Mouse (Mus musculus) intestine, embryonic 16.5 days (tissue): ENCODE results near the gene Map3k20. TPM values are rescaled to one million over a fixed set of nuclear protein-coding genes. Genes with fewer than 3 reads are reported as not detected.
A peak's percentile ranks its signal among the peaks of the same experiment; 100 is the strongest.

Experiments
- ATAC-seq: fragments of 200-750 bp; cut with Nextera tagmentation; 2 replicates; pipeline ENCODE4 v1.8.0; 2017; ENCODE audit warnings: moderate TSS enrichment, moderate library complexity
- H3K27ac ChIP-seq: fragments of 300-500 bp; sonication (generic); 2 replicates; pipeline ENCODE4 v1.5.1; 2014; ENCODE audit warnings: mild to moderate bottlenecking, low read length
- H3K27me3 ChIP-seq: fragments of 300-500 bp; sonication (generic); replicated peaks from 2 replicates; pipeline ENCODE4 v1.6.1; 2014; ENCODE audit warnings: low read length, control low read depth, mixed read lengths; ENCODE audit not compliant: control insufficient read depth, insufficient read depth
- H3K36me3 ChIP-seq: fragments of 300-500 bp; sonication (generic); 2 replicates; pipeline ENCODE4 v1.6.1; 2014; ENCODE audit warnings: low read length, control low read depth; ENCODE audit not compliant: control insufficient read depth, insufficient read depth
- H3K4me1 ChIP-seq: fragments of 300-500 bp; sonication (generic); 2 replicates; pipeline ENCODE4 v1.6.1; 2014; ENCODE audit warnings: low read length, control low read depth, mixed read lengths; ENCODE audit not compliant: control insufficient read depth, insufficient read depth
- H3K4me2 ChIP-seq: fragments of 300-500 bp; sonication (generic); 2 replicates; pipeline ENCODE4 v1.6.1; 2014; ENCODE audit warnings: low read depth, low read length, control low read depth
- H3K4me3 ChIP-seq: fragments of 300-500 bp; sonication (generic); 2 replicates; pipeline ENCODE4 v1.5.1; 2014; ENCODE audit warnings: mild to moderate bottlenecking, low read length
- H3K9ac ChIP-seq: fragments of 300-500 bp; sonication (generic); 2 replicates; pipeline ENCODE4 v1.6.1; 2014; ENCODE audit warnings: low read depth, low read length
- H3K9me3 ChIP-seq: fragments of 300-500 bp; sonication (generic); 2 replicates; pipeline ENCODE4 v1.6.1; 2016; ENCODE audit warnings: low read length, control low read depth; ENCODE audit not compliant: control insufficient read depth
- WGBS: fragments of 180-500 bp; shearing (Covaris S2); extraction: QIAGEN DNeasy Blood & Tissue Kit; methylation state at CpG from one replicate; pipeline ENCODE4 v1.1.7; 2014; 5-methylcytosine and 5-hydroxymethylcytosine counted together
- polyA plus RNA-seq: library from polyadenylated mRNA; unstranded; fragments of >200 nt; fragmentation: Nextera tagmentation; extraction: Ambion mirVana; gene quantifications from 2 replicates; pipeline ENCODE4 v1.2.1, GENCODE M21; 2015

Gene Map3k20
- polyA plus RNA-seq, 1 experiment from 2014 or later = 13.8 TPM

DNA sequence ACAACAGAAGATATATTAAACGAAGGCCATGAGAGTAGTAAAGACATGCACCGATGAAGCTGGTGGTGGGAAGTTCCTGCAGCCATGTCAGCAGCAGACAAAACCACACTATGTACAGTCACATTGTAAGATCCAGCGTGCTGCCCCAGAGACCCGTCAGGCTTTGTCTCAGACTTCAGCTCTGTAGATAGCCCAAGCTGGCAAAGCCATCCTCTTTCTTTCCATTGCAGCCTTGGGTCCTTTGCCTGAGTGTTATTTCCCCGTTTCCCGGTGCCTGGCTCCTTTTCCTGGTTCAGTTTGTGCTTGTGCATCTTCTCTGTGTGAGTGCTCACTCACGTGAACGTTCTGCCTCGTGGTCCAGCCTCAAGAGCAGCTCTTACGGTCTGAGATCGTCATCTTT, 39.1 kb upstream of the Map3k20 start:
- Histone ChIP-seq H3K9ac (no peak overlapping the region), H3K9me3 (no peaks in the 10 kb centered on the region), H3K27me3 (no peaks in the 10 kb centered on the region), H3K4me3 (no peak overlapping the region), H3K36me3 (no peaks in the 10 kb centered on the region), H3K4me1 (peaks cover 11% of the 10 kb centered on the region), H3K27ac (no peak overlapping the region), H3K4me2 (no peak overlapping the region)
- whole genome bisulfite sequencing = 89% methylated on average over 11 of the region's 11 CpGs
- ATAC-seq = no peak

DNA sequence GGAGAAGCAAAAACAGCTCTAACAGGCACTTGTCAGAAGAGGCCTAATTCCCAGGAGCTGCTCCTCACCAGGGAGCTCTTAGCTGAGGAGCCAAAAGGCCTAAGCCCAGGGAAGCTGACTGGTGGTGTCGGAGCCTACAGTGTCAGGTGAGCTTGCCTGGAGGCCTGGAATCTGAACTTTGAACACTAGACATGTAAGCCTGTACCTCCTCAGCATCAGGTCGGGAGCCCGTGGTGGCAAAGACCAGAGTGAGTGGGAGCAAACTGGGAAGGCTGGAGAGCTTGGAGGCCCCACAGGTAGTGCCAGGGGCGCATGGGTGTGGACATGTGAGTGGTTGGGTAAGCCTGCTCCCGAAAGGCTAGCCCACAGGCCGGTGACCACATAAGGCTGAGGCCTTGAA, 37.6 kb upstream of the Map3k20 start:
- H3K4me1 ChIP-seq = peaks cover 11% of the 10 kb centered on the region
- peak; percentile 88 for ATAC-seq
- no peak overlapping the region for H3K9ac ChIP-seq
- no peak overlapping the region for H3K4me2 ChIP-seq
- H3K27me3 ChIP-seq = no peaks in the 10 kb centered on the region
- no peak overlapping the region for H3K4me3 ChIP-seq
- WGBS = 84% methylated on average over 6 of the region's 6 CpGs
- no peak overlapping the region; the same call in 1 of the 2 replicates for H3K27ac ChIP-seq
- H3K9me3 ChIP-seq = no peaks in the 10 kb centered on the region
- H3K36me3 ChIP-seq = no peaks in the 10 kb centered on the region

DNA sequence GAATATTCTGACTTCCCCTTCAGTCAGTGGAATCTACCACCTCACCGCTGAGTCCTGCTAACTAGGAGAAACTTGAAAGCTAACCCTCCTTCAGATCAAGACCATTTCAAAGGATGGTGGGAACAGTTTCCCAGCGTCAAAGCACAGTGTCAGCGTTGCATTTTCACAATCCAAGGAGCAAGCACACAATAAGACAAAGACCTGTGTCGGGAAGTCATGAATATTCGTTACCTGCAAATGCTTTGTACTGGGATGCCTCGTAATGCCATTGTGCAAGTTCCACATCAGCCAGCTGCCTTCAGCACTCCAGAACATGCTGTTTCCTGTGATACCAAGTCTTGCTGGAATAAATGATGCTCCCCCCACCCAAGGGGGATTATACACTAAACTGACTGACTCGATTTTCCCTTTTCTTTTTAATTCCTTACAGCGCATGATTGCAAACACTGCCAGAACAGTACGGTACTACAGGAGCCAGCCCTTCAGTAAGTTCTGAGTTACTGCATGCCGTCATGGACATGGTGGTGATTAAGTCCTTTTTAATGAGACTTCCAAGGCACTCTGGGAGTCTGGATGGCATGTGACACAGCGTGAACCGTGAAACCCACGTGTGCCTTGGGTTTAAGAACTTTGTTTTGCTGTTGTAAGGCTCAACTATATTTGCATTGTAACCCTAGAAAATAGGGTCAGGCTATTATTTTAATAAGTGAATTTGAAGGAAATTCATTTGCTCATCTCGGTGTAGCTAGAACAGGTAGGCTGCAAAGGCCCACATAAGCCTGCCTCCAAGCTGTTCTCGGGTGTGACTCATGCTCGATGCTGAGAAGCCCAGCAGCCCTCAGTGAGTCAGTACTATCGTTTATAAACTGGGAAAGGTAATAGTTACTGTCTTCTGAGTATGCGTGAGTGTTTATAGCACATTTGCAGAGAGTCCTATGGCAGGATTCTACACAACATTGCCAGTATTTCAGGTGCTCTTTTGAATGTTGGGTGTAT, 32.6 kb upstream of the Map3k20 start:
- peaks cover 13% of the 10 kb centered on the region for H3K4me1 ChIP-seq
- H3K36me3 ChIP-seq = no peaks in the 10 kb centered on the region
- no peak overlapping the region for H3K4me3 ChIP-seq
- 69% methylated on average over 18 of the region's 18 CpGs for WGBS
- H3K9me3 ChIP-seq = no peaks in the 10 kb centered on the region
- H3K27ac ChIP-seq = no peak overlapping the region
- no peaks in the 10 kb centered on the region for H3K27me3 ChIP-seq
- no peak overlapping the region for H3K4me2 ChIP-seq
- no peak overlapping the region for H3K9ac ChIP-seq
- no peak for ATAC-seq

DNA sequence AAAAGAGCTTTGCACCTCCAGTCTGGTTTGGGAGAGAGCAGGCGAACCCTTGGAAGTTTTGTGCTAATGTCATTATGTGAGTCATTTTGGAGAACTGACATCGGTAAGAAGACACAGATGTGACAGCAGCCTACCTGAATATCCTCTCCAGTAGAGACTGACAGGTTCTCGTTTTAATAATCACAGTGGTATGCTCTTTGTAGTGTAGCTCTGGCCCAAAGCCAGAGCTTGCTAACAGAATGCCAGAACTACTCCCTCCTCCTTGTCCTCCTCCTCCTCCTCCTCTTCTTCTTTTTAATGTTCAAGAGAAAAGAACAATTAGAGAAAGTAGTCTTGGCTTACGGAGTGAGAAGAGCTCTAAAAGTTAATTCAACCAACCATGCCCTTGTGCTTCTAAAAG, 31.6 kb upstream of the Map3k20 start:
- ATAC-seq = no peak
- H3K4me3 ChIP-seq = no peak overlapping the region
- WGBS = 62% methylated on average over 4 of the region's 4 CpGs
- H3K9me3 ChIP-seq = no peaks in the 10 kb centered on the region
- no peak overlapping the region for H3K4me2 ChIP-seq
- peaks cover 10% of the 10 kb centered on the region for H3K4me1 ChIP-seq
- no peaks in the 10 kb centered on the region for H3K27me3 ChIP-seq
- H3K27ac ChIP-seq = peak overlapping the region; percentile 36; the same call in 1 of the 2 replicates
- no peaks in the 10 kb centered on the region for H3K36me3 ChIP-seq
- no peak overlapping the region for H3K9ac ChIP-seq

DNA sequence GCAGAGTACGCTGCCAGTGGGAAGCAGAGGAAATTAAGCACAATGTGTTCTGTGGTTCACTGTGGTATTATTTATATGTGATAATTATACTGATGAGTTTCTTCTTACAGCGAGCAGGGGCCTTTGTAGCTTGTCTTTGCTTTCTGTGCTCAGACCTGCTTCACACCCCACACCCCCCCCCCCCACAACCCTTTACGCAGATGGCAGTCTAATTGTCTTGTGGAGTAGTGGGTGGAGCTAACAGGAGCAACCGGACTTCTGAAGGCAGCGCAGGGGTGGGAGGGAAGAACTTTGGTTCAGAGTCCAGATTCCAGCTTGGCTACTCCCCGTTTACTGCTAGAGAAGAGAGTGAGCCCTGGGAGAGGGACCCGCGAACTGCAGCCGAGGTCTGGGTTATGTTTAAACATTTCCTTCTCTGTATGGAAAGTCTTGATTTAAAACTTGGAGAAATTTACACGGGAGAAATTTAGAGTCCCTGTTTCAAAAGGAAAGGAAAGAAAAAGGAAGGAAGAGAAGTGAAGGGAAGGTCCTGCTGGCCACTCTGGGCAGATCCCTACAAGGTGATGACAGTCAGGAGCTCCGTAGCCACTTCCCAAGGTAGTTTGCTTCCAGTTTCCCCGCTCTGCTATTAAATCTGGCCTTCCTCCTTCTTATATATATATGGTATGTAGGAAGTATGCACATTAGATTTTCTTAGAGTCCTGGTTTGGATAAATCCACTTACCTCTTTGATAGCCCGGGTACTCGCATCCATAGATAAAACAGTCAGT, 30.4 kb upstream of the Map3k20 start:
- Histone ChIP-seq H3K27me3 (no peaks in the 10 kb centered on the region), H3K27ac (peak overlapping the region; percentile 53), H3K4me2 (peak overlapping the region; percentile 29), H3K4me1 (peaks cover 10% of the 10 kb centered on the region), H3K9ac (no peak overlapping the region), H3K9me3 (no peaks in the 10 kb centered on the region), H3K36me3 (no peaks in the 10 kb centered on the region), H3K4me3 (peak overlapping the region; percentile 20)
- peak; percentile 99 for ATAC-seq
- WGBS = 20% methylated on average over 14 of the region's 14 CpGs

- no peak for ATAC-seq
- WGBS = 96% methylated on average over 1 of the region's 1 CpGs
- Histone ChIP-seq H3K36me3 (no peaks in the 10 kb centered on the region), H3K4me2 (no peak overlapping the region), H3K9me3 (no peaks in the 10 kb centered on the region), H3K9ac (no peak overlapping the region), H3K4me3 (no peak overlapping the region), H3K27ac (no peak overlapping the region), H3K27me3 (no peaks in the 10 kb centered on the region), H3K4me1 (no peaks in the 10 kb centered on the region)
Observed at GRCm38 (mm10) chr2:72260704-72261103, 24.7 kb upstream of the Map3k20 start.

DNA sequence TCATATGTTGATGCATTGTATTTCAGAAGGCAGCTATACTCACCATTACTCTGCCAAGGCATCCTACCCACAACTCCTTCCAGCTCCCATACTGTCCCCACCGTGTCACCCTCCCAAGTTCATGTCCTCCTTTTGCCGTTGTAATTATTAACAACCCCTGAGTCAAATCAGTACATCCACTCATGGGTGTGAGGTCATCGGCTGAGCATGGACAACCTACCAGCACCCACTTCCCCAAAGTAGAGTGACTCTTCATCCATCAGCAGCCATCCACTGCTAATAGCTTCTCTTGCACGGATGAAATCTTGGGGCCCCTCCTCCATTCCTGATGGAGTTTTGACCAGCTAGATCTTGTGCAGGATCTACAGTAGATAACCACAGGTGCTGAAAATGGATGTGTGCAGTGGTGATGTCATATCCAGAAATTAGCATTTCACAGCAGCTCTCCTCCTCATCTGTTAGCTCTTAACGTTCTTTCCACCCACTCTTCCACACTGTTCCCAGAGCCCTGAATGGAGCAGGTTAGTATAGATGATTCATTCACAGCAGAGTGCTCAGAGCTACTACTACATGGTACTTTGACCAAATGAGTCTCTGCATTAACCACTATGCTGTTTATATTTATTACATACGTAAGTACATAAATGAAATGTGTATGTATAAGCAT, 22.5 kb upstream of the Map3k20 start:
- no peak for ATAC-seq
- Histone ChIP-seq H3K27me3 (no peaks in the 10 kb centered on the region), H3K9ac (no peak overlapping the region), H3K4me1 (0 out of 2 replicates have a peak, but pooled peaks cover 3% of the 10 kb centered on the region), H3K36me3 (no peaks in the 10 kb centered on the region), H3K4me3 (no peak overlapping the region), H3K9me3 (no peaks in the 10 kb centered on the region), H3K4me2 (no peak overlapping the region), H3K27ac (no peak overlapping the region)
- 84% methylated on average over 6 of the region's 6 CpGs for WGBS

- no peak overlapping the region for H3K9ac ChIP-seq
- H3K9me3 ChIP-seq = no peaks in the 10 kb centered on the region
- 0 out of 2 replicates have a peak, but pooled peaks cover 3% of the 10 kb centered on the region for H3K4me1 ChIP-seq
- H3K4me2 ChIP-seq = no peak overlapping the region
- no peaks in the 10 kb centered on the region for H3K36me3 ChIP-seq
- H3K4me3 ChIP-seq = no peak overlapping the region
- no peak overlapping the region for H3K27ac ChIP-seq
- 82% methylated on average over 6 of the region's 6 CpGs for WGBS
- H3K27me3 ChIP-seq = no peaks in the 10 kb centered on the region
- no peak for ATAC-seq
Observed at GRCm38 (mm10) chr2:72267390-72267789, 18.0 kb upstream of the Map3k20 start.
